Mouse (Mus musculus) heart, embryonic 11.5 days (tissue): ENCODE data around the gene Pik3ca. TPM values are rescaled to one million over a fixed set of nuclear protein-coding genes. Genes with fewer than 3 reads are reported as not detected.

Experiments used
- ATAC-seq: fragments of 200-750 bp; cut with Nextera tagmentation; replicated peaks from 2 replicates; pipeline ENCODE4 v1.8.0; 2017; ENCODE audit warnings: moderate library complexity; ENCODE audit not compliant: insufficient number of reproducible peaks, low FRiP score, low TSS enrichment
- H3K27ac ChIP-seq: fragments of 300-500 bp; sonication (generic); 2 replicates; pipeline ENCODE4 v1.5.1; 2014; ENCODE audit warnings: mild to moderate bottlenecking, low read depth, low read length
- H3K27me3 ChIP-seq: fragments of 300-500 bp; sonication (generic); 2 replicates; pipeline ENCODE4 v1.6.1; 2014; ENCODE audit warnings: mild to moderate bottlenecking, low read length, mixed read lengths; ENCODE audit not compliant: control insufficient read depth, insufficient read depth
- H3K36me3 ChIP-seq: fragments of 300-500 bp; sonication (generic); 2 replicates; pipeline ENCODE4 v1.6.1; 2014; ENCODE audit warnings: mild to moderate bottlenecking, low read length, moderate library complexity, mixed read lengths; ENCODE audit not compliant: control insufficient read depth, insufficient read depth
- H3K4me1 ChIP-seq: fragments of 300-500 bp; sonication (generic); 2 replicates; pipeline ENCODE4 v1.6.1; 2014; ENCODE audit warnings: low read length; ENCODE audit not compliant: control insufficient read depth, insufficient read depth
- H3K4me2 ChIP-seq: fragments of 300-500 bp; sonication (generic); 2 replicates; pipeline ENCODE4 v1.6.1; 2014; ENCODE audit warnings: mild to moderate bottlenecking, moderate library complexity
- H3K4me3 ChIP-seq: fragments of 300-500 bp; sonication (generic); 2 replicates; pipeline ENCODE4 v1.5.1; 2014; ENCODE audit warnings: low read depth, low read length
- H3K9ac ChIP-seq: fragments of 300-500 bp; sonication (generic); 2 replicates; pipeline ENCODE4 v1.6.1; 2014; ENCODE audit warnings: mild to moderate bottlenecking, low read depth, low read length, moderate library complexity
- H3K9me3 ChIP-seq: fragments of 300-500 bp; sonication (generic); replicated peaks from 2 replicates; pipeline ENCODE4 v1.6.1; 2016; ENCODE audit warnings: low read length; ENCODE audit not compliant: control insufficient read depth
- WGBS: fragments of 180-500 bp; shearing (Covaris S2); extraction: QIAGEN DNeasy Blood & Tissue Kit; methylation state at CpG from one replicate; pipeline ENCODE4 v1.1.7; 2014; ENCODE audit not compliant: insufficient replicate concordance; 5-methylcytosine and 5-hydroxymethylcytosine counted together
- polyA plus RNA-seq: library from polyadenylated mRNA; unstranded; fragments of >200 nt; fragmentation: Nextera tagmentation; extraction: Ambion mirVana; gene quantifications from 2 replicates; pipeline ENCODE4 v1.2.1, GENCODE M21; 2014

Pik3ca gene
- polyA plus RNA-seq, 1 experiment from 2014 or later, result 12.0 TPM

DNA sequence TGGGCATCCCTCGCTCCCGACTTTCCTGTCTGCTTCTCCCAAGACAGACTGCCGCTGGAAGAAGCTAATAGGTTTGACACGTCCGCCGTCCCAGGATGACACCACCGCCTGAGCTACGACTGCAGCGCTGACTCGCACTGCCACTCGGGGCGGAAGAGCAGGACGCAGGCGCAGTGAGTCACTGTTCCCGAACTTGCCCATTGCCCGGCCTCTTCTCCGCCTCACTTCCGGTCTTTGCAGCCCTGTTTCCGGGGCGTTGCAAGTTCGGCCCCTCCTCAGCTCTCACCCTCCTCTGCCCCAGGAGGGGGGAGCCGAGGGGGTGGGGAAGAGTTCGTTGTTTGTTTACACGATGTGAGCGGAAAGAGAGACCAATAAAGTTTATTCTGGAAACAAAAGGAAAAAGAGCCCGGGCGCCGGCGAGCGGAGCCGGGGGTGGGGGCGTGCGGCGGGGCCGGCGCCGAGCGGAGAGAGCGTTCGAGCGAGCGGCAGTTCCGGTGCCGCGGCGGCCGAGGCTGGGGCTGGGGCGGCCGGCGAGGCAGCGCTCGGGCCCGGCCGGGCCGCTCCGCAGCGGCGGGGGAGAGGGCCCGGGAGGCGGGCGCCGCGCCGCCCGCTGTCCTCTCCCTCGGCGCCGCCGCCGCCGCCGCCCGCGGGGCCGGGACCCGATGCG, 544 bp upstream of the Pik3ca start:
- Histone ChIP-seq H3K9ac (peak overlapping the region; percentile 96), H3K27me3 (no peaks in the 10 kb centered on the region), H3K27ac (peak overlapping the region; percentile 97), H3K4me3 (peak overlapping the region; percentile 93), H3K4me1 (peaks cover 23% of the 10 kb centered on the region), H3K9me3 (no peaks in the 10 kb centered on the region), H3K4me2 (peak overlapping the region; percentile 79), H3K36me3 (no peaks in the 10 kb centered on the region)
- ATAC-seq, result peak; percentile 96
- WGBS, result under 1% methylated on average over 58 of the region's 77 CpGs

DNA sequence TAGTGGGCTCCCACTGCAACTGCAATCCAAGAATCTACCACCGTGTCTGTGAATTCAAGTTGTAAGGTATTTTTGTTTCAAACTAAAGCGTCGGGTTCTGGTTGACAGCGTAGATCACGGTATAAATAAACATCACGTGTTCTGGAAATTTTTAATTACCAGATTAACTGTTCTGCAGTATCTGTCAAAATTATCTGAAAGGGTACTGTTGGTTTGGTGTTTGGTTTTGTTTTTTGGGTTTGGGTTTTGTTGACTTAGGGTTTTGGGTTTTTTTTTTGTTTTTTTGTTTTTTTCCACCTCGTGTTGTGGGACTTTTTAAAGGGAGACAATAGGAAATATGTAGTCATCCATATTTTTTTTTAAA, 686 bp downstream of the Pik3ca start:
- Histone ChIP-seq H3K9me3 (no peaks in the 10 kb centered on the region), H3K4me2 (peak overlapping the region; percentile 69), H3K4me3 (peak overlapping the region; percentile 93), H3K36me3 (no peaks in the 10 kb centered on the region), H3K9ac (peak overlapping the region; percentile 96; the same call in 1 of the 2 replicates), H3K4me1 (peaks cover 24% of the 10 kb centered on the region), H3K27ac (no peak overlapping the region), H3K27me3 (no peaks in the 10 kb centered on the region)
- ATAC-seq, result no peak
- 2% methylated on average over 7 of the region's 7 CpGs for WGBS

DNA sequence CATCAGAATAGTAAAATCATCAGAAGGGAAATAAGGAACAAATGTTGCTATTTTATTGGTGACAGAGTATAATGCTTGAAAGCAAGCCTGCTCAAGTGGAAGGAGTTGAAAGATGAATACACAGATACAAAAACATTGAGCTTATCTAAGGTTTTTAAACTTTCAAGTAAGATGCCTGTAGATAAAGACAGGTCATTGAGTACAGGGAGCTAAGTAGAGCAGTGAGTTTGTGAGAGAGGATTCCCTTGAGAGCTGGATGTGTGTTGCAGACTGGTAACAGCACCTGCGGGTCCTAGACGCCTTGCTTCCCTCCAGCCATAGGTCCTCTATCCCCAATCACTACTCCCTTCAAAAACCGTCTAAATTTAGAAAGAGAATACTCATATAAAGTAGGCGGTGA, 1.2 kb downstream of the Pik3ca start:
- H3K27me3 ChIP-seq, result no peaks in the 10 kb centered on the region
- H3K9ac ChIP-seq, result no peak overlapping the region
- no peak overlapping the region for H3K27ac ChIP-seq
- no peak for ATAC-seq
- peak overlapping the region; percentile 69 for H3K4me2 ChIP-seq
- 18% methylated on average over 4 of the region's 4 CpGs for WGBS
- no peaks in the 10 kb centered on the region for H3K9me3 ChIP-seq
- no peaks in the 10 kb centered on the region for H3K36me3 ChIP-seq
- H3K4me3 ChIP-seq, result peak overlapping the region; percentile 20
- peaks cover 29% of the 10 kb centered on the region for H3K4me1 ChIP-seq

DNA sequence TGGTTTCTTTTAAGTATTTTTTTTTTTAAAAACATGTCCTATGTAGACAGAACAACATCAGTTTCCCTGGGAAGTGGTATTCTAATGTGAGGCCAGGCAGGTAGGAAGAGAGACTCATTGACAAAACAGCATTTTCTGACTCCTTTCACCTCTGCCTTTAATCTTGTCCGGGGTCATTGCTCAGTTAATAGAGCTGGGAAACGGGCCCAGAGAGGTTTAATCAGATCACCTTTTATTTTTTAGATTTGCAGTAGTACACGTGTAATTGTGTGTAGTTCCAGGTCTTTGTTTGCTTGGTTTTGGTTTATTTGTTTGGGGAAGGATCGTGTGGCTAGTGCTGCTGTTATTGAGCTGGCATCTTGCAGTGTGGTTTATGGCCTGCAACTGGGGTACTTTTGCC, 1.9 kb downstream of the Pik3ca start:
- no peaks in the 10 kb centered on the region for H3K27me3 ChIP-seq
- WGBS, result 54% methylated on average over 4 of the region's 4 CpGs
- no peak overlapping the region for H3K9ac ChIP-seq
- H3K4me3 ChIP-seq, result no peak overlapping the region
- H3K27ac ChIP-seq, result no peak overlapping the region
- H3K9me3 ChIP-seq, result no peaks in the 10 kb centered on the region
- H3K4me1 ChIP-seq, result peaks cover 34% of the 10 kb centered on the region
- ATAC-seq, result no peak
- no peaks in the 10 kb centered on the region for H3K36me3 ChIP-seq
- H3K4me2 ChIP-seq, result no peak overlapping the region

DNA sequence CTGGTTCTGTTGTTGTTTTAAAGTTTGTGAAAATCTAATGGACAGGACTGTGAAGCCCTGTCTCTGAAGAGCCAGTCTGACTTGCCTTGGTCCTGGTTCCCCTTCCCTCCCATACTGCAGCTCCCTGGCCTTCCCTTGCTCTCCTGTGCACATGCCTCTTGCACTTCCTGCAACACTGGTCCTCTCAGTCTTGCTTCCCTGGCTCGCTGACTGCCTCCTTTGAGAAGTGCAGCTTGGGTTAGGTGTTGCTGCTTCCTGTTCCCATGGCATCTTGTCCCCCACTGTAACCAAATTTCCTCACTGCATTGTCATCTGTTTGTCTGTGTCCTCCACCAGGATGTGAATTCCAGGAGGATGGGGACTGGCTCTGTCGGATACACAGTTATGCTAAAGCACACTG, 2.5 kb downstream of the Pik3ca start:
- Histone ChIP-seq H3K9ac (no peak overlapping the region), H3K4me3 (no peak overlapping the region), H3K36me3 (no peaks in the 10 kb centered on the region), H3K9me3 (no peaks in the 10 kb centered on the region), H3K27ac (no peak overlapping the region), H3K4me2 (no peak overlapping the region), H3K4me1 (peaks cover 36% of the 10 kb centered on the region), H3K27me3 (no peaks in the 10 kb centered on the region)
- WGBS, result 47% methylated on average over 2 of the region's 2 CpGs
- no peak for ATAC-seq

DNA sequence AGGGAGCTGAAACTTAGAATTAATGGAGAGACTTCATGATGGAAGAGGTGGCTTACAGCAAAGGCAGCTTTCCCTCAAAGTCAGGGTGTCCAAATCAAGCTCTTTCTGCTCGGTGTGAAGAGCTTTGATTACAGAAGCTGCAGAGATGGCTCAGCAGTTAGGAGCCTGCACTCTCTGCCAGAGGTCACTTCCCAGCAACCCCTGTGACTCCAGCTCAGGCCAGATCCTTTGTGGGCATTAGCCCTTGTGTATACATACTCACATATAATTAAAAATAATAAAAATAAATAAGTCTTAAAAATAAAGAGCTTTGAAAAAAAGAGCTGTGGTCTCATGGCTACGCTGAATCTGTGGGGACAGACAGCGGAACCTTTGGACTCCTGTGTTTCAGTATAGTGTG, 4.1 kb downstream of the Pik3ca start:
- H3K9ac ChIP-seq, result no peak overlapping the region
- H3K4me3 ChIP-seq, result no peak overlapping the region
- H3K27me3 ChIP-seq, result no peaks in the 10 kb centered on the region
- no peak overlapping the region for H3K4me2 ChIP-seq
- no peaks in the 10 kb centered on the region for H3K36me3 ChIP-seq
- ATAC-seq, result no peak
- H3K9me3 ChIP-seq, result no peaks in the 10 kb centered on the region
- 73% methylated on average over 3 of the region's 3 CpGs for WGBS
- peaks cover 37% of the 10 kb centered on the region for H3K4me1 ChIP-seq
- no peak overlapping the region for H3K27ac ChIP-seq

DNA sequence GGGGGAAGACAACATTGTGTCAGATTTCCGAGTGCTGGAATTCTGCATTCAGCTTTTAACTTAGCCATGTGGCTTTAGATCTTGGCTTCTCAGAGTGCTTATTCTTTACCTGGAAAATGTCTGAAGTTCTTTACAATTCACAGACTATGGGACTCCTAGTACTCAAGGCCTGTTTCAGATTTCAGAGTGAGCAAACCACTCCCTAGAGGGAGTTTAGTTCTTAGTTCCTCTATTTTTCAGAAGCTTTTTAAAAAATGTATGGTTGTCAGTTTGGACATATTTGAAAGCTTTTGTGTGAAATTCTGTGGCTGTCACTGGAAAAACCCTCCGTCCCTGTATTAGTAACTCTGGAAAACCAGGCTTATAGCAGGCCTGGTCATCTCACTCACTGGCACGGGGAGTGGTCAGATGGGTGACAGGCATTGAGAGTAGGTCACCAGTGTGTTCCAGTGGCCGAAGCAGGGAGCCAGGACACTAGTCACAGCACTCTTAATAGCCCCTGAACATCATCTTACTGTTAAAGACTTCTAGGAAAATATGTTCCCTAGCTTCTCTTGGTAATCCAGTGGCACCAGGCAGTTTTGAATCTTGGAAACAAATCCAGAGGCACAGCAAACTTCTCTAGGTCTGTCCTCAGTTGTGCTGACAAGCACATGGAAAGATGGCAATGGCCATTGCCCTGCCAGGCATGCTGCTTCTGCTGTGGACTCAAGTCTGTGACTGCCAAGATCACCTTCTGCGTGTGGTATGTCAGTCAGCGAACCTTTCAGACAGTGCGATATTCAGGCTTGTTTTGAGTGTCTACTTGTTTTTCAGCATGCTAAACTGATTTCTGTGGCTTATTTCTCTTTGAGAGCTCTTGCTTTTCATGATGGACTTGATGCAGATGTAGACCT, 5.8 kb downstream of the Pik3ca start:
- no peak for ATAC-seq
- Histone ChIP-seq H3K4me3 (no peak overlapping the region), H3K27me3 (no peaks in the 10 kb centered on the region), H3K4me2 (no peak overlapping the region), H3K9ac (no peak overlapping the region), H3K36me3 (no peaks in the 10 kb centered on the region), H3K27ac (no peak overlapping the region), H3K4me1 (peaks cover 37% of the 10 kb centered on the region), H3K9me3 (no peaks in the 10 kb centered on the region)
- WGBS, result 72% methylated on average over 7 of the region's 7 CpGs

DNA sequence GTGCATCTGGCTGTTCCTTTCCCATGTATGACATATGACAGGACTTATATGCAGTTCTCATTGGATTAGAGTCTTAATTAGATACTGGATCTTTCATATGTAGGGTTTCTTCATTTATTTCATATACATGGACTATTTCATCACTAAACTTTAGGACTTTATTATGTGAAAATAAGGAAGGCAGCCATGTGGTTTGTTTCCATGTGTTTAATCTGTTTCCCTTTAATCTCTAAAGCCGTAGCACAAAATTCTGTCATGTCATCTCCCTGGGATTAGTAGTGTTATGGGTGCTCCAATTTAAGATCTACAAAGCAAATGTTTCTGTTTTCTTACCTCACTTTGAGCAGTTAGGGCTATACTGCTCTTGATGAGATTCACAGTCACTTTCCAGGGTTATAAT, 8.2 kb downstream of the Pik3ca start:
- no peak overlapping the region for H3K27ac ChIP-seq
- no peak for ATAC-seq
- no peaks in the 10 kb centered on the region for H3K36me3 ChIP-seq
- no peaks in the 10 kb centered on the region for H3K9me3 ChIP-seq
- 80% methylated on average over 1 of the region's 1 CpGs for WGBS
- H3K9ac ChIP-seq, result no peak overlapping the region
- H3K27me3 ChIP-seq, result no peaks in the 10 kb centered on the region
- no peak overlapping the region for H3K4me2 ChIP-seq
- H3K4me3 ChIP-seq, result no peak overlapping the region
- peaks cover 25% of the 10 kb centered on the region; the same call in 1 of the 2 replicates for H3K4me1 ChIP-seq
